Mouse (Mus musculus) layer of hippocampus, adult 11-12 months (tissue): ENCODE data around the gene Evi5.

Experiments
- DNase-seq: peaks from one replicate; pipeline ENCODE4 v3.0.0; 2022; ENCODE audit warnings: low spot score

The Evi5 gene

DNA sequence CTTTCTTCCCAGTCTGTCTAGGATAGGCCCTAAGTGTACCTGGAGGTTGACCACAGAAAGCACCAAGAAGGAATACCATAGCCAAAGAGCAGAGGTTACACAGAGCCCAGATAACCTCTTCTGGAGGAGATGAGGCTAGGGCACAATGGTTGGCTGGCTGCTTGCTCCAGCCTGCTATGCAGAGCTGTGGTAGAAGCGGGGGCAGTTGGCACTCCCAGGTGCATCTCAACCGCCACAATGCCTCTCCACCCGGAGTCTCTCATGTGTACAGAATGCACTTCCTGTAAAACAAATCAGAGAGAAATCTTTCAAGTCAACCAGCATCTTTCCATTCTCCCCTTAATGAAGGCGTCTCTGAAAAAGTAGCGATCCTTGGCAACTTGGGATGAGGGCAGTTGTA, 135.9 kb downstream of the Evi5 start:
- DNase-seq: no peak

DNA sequence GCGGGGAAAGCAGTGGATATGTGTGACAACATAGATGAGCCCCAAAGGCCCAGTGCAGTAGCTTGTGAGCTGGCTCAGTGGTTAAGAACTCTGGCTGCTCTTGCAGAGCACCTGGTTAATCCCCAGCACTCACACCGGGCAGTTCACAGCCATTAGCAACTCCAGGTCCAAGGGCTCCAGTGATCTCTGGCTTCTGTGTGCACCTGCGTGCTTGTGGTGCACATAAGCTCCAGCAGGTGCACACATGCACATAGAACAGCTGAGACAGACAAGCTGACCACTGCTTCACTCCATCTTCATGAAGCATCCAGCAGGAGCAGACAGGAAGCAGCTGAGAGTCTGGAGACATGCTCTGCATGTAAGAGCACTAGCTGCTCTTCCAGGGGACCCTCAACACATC, 136.6 kb downstream of the Evi5 start:
- no peak for DNase-seq

DNA sequence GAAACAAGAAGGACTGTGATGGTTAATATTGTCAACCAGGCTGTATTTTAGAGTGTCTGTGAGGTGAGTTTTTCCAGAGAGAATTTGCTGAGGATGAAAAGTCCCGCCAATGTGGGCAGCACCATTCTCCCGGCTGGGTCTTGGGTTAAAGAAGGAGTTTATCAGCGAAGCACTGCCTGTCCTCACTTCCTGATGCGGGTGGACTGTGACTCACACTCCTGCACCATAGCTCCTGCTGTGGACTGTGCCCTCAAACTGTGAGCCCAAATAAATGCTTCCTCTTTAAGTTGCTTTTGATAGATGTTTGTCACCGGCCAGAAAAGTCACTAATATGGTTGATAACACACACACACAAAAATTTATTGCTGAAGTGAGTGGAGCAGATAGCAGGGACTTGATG, 138.7 kb downstream of the Evi5 start:
- DNase-seq: no peak

DNA sequence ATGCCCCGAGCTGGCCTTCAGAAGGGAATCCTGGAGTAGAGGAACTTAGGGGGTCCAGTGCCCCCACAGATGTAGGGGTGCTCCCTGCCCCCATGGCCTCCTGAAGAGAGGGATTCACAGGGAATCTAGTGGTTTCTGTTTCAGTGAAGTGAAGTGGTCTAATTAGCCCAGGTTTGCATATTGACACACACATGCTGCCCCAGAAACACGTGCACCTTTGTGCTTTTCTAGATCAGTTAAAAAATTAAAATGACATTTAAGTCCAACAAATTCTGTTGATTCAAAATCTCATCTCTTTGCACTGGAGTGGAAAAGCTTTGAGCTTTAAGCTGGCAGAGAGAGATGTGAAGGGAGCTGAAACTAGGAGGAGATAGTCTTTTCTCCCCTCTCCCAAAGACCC, 143.1 kb downstream of the Evi5 start:
- no peak for DNase-seq

DNA sequence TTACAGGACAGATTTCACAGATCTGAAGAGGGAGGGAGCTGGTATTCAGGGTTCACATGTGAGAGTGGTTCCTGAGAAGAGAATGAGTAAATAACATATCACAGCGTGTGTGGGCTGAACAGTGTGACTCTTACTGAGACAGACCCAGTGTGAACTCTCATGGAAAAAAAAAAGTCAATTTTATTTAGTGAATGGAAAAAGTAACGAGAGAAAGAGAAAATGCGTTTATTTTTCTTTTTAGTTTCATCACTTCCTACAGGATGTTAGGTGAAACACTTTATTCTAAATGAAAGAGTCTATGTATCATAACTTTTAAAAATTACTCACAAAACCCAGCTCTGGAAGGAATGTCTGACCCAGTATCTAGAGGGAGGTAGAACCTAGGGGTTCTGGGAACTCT, 143.5 kb downstream of the Evi5 start:
- DNase-seq: no peak

DNA sequence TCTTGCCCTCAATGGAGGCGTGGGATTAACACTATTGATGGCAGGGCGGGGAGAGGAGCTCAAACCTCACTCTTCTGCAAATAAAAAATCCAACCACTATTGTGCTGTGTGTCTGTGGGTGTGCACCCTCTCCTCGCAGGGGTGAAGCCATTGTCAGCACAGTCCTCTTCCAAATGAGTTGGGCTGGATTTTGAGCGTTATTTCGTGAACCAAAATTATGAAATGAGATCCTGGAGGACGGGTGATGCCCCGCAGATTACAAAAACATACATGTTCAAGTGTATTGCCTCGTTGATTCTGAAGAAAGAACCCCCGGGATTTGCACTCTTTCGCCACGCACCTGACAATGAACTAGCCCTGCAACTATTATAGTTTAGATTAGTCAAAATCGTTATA, 147.9 kb downstream of the Evi5 start:
- no peak for DNase-seq

DNA sequence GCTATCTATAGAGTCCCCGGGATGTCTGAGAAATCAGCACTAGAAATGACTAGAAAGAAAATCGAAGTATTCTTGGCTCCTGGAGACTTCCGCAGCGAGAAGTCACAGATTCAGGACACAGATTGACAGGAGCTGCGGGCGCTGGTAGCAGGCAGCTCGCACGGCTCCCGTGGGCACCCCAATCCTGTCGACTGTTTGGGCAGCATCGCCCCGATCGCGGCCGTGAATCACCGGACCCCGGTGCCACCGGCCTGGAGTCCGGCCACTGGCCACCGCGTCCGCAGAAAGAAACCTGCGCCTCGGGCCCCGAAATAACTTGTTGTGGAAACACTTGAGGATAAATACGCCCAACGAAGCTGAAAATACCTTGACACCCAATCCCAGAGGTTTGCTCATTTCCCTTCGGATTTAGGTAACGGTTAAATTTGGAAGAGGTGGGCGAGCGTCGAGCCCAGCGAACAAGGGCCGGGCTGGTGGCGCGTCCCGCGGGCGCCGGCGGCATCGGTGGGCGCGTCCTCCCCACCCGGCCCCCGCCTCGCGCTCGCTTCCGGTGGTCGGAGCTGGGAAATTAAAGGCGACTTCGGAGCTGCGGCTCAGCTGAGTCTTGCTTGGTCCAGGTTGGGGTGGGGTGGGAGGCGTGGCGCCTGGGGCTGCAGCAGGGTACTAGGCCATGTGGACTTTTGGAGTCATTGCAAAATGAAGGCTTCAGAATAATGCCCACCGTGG, 148.5 kb downstream of the Evi5 start:
- no peak for DNase-seq

DNA sequence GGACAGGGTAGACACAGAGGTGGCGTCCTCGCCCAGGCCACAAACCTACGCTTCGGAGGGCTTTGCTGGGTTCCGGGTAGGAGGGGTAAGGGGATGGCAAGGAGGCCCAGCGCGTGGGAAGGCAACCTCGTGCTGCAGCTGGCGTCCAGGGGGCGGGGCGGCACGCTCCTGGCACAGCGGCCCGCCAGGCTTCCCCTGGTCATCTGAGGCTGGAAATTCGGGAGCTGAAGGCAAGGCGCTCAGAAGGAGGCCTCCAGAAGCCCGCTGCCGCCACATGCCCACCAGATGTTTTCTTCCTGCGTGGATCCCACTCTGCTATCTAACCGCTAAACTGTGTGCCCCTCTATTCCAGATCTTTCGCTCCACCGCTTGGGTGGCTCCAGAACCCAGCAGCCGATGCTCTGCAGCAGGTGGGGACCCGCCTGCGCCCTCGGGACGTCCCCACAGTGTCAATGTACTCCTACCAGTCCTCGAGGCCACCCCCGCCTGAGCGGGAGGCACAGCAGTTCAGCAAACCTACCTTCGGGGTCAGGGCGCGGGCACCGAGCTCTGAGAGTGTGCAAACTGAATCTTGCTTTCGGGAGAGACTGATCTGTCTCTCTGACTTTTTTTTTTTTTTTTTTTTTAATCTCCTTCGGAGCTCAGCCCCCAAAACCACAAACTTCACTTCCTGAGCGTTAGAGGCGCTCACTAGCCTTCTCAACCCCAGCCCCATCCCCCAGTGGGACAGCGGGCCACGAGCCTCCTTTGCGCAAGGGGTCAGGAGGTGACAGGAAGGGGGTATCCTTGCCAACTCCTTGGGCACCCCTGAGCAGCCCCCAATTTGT, 149.3 kb downstream of the Evi5 start, which contains the start of gene Gfi1:
Gene Gfi1, minus strand, starts transcription at position 602 of the 827 bp plus-strand sequence.
- DNase-seq: no peak

DNA sequence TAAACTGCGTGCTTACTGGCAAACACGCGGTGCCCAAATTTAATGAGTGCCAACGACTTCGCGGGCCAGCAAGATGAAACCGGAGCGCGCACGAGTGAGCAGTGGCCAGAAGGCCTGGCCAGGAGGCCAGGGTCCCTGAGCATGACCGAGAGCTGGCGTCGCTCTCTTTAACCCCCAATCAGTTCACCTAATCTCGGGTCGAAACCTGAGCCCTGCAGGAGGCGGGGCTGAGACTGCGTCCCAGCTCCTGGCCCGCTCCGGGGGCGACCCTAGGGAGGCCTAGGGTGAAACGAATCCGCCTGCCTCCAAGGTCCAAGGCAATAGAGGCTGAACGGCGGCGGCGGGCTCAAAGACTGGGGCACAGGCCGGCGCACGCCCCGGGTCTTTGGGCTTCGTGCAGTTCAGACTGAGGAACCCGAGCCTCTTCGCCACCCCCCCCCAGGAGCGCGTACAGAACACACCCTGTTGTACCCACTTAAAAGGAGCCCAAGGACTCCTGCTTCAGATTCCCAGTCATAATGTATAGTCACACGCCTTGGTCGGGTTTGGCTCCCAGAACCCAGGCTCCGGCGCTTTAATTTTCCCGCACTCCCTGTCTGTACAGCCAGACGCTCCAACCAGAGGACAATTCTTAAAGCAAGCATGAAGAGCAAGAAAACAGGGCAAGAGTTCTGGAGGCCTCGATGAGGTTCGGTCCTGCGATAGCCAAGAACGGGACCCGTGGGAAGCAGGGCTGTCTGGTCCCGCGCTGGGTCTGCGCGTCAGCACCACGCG, 150.1 kb downstream of the Evi5 start:
- no peak for DNase-seq

DNA sequence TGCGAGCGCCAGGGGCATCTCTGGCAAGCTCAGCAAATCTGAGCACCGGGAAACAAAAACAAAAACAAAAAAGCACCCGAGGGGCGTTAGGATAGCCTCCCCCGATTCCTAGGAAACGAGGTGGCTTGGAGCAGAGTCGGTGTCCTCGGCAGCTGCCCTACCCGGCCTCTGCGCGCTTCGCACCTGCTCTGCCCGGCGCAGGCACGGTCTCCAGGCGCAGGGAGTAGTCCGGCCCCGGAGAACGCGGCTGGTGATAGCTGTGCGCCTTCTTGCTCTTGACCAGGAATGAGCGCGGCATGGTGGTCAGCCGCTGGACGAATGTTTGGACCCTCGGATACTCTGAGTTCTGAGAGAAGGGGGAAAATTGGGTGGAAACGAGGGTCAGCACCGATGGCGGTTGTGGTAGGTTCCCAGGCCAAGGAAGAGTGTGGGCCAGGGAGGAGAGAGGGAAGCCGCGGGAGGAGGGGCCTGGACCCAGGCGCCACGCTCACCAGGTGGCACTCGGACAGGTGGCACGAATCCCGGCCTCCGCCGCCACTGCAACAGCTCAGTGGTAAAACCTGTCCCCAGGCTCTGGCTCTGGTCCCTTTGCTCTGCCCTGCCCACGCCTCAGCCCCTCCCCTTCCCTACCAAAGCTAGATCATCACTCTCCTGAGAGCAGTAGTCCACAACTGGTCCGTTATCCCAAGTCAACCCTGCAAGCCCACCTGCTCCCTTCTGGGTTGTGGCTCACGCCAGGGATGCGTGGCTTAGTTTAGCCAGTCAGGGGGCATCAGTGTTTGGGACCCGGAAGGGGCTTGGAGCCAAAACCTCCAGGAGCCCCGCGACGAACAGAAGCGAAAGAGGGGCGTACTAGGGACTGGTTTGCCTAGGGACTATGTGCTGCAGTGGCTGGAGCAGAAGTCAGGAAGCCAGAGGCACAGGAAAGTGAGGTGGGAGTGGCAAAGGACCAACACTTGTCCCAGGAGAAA, 151.1 kb downstream of the Evi5 start:
- no peak for DNase-seq

DNA sequence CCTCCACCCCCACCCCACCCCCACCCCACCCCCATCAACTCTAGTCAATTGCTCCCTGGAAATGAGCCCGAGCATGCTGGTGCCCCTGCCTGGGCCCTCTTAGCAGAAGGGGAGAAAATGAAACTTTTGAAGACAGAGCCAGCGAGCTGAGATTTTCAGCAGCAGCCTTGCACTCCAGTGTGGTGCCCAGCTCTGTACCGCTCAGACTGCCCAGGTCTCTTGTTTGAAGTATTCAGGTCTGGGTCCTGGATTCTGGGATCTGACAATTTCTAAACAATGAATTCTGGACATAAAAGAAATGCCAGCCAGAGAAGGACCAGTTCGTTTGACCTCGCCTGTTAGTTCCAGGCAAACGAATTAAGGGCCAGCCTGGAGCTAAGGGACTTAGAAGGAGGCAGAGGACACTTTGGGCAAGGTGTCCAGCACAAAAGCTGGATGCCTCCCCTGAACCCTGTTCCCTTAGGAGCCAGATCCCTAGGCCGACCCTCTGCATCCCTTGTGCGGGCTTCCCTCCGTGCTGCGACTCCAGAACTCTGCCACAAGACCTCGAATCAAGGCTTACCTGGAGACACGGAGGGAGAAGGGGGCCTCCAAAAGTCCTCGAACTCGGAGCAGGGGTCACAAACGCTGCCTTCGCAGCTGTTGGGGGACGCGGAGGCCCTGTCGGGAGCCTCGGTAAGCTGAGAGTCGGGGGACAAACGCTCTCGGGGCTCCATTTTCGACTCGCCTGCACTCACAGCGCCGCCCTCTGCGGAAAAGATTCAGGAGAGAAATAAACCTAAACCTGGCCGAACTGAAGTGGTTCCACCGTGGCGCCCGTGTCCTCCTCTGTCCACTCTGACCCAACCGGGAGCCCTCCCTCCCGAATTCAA, 152.0 kb downstream of the Evi5 start:
- DNase-seq: no peak

DNA sequence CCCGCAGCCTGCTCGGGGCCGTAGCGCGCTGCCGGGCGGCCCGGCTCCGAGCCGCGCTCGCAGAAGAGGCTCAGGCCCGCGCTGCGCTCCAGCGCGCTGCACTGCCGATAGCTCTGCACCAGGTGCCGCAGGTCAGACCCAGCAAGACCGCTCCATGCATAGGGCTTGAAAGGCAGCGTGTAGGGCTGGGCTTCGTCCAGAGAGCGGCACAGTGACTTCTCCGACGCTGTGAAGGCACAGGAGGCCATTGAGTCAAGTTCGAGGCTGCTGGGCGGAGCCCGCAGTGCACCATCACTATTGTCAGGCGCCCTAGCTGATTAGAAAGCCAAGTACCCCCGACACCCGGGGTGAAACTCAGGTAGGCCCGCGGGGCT, 153.3 kb downstream of the Evi5 start:
- DNase-seq: no peak

DNA sequence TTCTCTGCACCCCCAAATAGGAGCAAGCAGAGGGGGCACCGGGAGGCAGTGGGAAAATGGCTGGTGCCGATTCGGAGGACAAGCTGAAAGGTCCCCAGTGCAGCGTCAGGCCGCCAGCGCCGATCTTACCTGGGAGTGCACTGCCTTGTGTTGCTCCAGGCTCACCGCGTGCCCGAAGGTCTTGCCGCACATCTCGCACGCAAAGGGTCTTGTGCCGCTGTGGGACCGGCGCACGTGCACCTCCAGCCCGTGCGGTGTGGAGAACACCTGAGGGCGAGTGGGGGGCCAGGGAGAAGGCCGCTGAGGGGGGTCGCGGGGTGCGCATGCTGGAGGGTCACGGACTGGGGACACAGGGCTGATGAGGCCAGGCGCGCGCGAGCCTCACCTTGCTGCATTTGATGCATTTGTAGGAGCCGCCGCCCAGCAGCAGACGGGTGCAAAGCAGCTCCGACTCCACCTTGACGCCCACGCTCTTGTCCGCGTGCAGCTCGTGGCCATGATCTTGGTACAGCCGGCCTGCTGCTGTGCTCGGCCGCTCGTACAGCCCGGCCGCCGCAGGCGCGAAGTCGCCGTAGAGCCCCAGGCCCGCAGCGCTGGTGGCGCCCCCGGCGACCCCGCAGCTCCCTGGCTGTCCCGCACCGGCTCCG, 153.8 kb downstream of the Evi5 start:
- DNase-seq: no peak

DNA sequence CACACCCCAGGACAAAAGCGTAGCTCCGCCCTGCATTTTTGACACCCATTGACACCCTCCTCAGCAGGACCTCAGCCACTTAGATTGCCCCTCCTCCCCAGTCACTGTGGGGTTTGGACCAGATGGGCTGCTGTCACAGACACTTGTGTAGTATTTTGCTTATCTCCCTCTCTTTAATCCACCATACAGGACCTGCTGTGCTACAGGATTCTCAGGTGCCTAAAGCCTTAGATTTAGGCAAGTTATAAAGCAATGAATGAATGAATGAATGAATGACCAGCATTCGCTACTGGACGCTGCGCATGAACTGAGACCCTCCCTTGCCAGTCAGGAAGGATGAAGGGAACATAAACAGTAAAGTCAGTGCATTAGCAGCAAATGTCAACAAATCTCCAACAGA, 154.4 kb downstream of the Evi5 start:
- no peak for DNase-seq

DNA sequence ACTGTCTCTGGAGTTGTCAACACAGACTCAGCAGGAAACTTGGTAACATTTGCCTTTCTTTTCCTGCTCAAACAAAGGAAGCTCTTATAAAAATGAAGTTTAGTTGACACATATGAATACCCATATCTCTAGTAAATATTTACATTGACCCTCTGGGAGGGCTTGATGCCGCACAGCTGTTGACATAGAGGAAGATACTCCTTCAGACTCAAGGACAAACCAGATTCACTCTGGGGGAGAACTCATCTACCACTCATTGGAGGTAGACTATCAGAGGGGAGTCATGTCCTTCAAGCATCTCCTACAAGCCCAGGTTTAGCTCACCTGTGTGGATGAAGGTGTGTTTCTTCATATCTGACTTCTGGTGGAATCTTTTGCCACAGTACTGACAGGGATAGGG, 155.1 kb downstream of the Evi5 start:
- no peak for DNase-seq

DNA sequence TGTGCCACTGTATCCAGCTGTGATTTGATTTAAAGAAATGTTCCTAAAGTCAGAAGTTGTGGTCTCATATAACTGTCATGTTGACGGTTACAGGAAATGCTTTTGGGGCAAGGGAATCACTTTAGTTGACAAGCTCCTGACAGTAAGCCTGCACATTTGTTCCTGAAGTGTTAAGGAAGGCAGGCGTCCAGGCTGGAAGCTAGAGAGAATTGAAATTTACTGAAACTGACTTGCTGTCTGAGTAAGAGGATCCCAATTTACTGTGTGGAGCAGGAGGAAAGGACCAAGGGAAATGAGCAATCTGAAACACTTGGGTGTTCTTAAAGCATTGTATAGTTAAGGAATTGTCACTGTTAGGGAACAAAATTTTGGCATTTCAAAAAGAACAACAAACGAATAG, 155.7 kb downstream of the Evi5 start:
- DNase-seq: no peak

DNA sequence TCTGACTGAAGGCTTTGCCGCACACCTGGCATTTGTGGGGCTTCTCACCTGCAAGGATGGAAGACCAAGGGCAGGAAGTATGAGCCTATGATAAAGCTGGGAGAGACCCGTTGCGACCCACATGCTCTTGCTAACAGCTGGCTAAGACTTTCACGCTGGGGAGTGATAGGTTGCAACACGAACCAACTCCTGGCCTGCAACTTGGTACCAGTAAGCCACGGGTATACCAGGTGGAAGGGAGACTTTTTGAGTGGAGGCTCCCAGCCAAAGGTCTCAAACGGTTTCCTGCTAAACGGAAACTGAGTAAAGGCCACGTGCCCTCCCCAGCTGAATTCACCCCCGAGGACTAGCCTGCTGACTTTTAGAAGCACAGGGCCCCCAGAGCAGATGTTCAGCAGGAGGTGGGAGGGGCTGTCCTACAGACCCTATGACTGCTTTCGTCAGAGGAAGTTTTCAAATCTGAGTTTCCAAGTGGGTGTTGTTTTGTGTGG, 157.0 kb downstream of the Evi5 start:
- no peak for DNase-seq

DNA sequence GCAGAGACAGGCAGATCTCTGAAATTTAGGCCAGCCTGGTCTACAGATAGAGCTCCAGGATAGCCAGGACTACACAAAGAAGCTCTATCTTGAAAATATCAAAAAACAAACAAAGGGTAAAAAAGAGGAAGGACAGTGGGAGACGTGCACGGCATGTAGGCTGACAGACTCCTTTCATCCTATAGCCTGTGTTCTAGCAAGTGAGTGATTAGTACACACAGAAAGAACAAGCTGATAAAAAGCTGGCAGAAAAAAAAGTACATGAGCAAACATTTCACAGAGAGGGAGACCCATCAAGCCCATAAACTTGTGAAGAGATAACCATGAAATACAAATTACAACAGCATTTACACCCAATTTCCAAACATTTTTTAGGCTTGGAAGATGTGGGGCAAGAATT, 163.2 kb downstream of the Evi5 start:
- no peak for DNase-seq

DNA sequence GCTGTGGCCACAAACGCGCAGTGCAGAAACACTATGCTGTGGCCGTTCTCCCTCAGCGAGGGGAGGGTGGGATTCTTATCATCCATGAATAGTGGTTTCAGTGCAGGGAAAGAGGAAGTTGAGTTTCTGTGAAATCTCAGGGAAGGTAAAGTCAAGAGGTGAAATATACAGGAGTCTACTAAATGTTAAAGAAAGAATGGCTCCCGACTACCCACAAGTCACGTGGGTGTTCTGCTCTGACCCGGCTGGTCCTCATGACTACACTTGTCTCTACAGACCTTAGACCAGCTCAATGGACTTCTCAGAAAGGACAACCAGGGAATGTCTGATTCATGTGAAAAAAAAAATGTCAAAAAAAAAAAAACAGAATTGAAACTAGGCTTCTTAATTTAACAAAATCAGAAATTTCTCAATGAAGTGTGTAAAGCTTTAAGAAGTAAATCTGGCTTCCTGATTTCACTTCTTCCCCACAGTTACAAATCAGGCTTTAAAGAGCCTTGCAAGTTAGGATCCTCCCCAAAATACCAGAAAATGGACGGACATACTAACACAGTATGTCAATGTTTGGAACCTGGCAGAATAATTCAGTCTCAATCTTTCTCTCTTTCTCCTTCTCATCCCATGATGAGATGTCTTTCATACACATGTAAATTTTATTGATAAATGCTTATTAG, 166.6 kb downstream of the Evi5 start:
- no peak for DNase-seq
